ENCODE assay signal across 26 mouse cellular contexts in genomic region chr1:80032464-80032863, GRCm38 (mm10).
A peak's percentile ranks its signal among the peaks of the same experiment; 100 is the strongest.
DNase-seq lines count a peak whose midpoint lies in the region; ATAC-seq and TF ChIP-seq lines count a peak whose summit lies in the region.
"Had no signal": no experiment of that assay in that cellular context is flagged by ENCODE, and none has a peak within 500 bp of the region (broad histone marks: within the 10 kb centered on the region; RNA-seq: fewer than 3 reads in every experiment).

No protein-coding gene starts in this region.

- no peak overlapping the region for H3K27ac ChIP-seq in forebrain, embryonic 14.5 days (ENCODE audit: low read depth, low read length)
- H3K27ac ChIP-seq in forebrain, embryonic 12.5 days, result no peak overlapping the region
- H3K27ac ChIP-seq in liver, embryonic 11.5 days (ENCODE audit: low read depth, low read length), result no peak overlapping the region
- no peak overlapping the region for H3K27ac ChIP-seq in liver, postnatal 0 days (ENCODE audit: low read depth)
- H3K27ac ChIP-seq in neural tube, embryonic 13.5 days (replicated peaks), result peak overlapping the region; percentile 66
- 0 out of 2 replicates have a peak overlapping the region, but pooled peaks have one; percentile 60 for H3K27ac ChIP-seq in neural tube, embryonic 15.5 days (replicated peaks)
- H3K27ac ChIP-seq: heart, adult 2 months; left cerebral cortex, adult 2 months had no signal

- H3K9me3 ChIP-seq in forebrain, embryonic 14.5 days (replicated peaks; ENCODE audit: control insufficient read depth, low read length), result no peaks in the 10 kb centered on the region
- no peaks in the 10 kb centered on the region for H3K9me3 ChIP-seq in forebrain, embryonic 12.5 days
- H3K9me3 ChIP-seq in liver, embryonic 11.5 days (ENCODE audit: control insufficient read depth, low read length), result no peaks in the 10 kb centered on the region
- H3K9me3 ChIP-seq in liver, postnatal 0 days (ENCODE audit: low read length), result no peaks in the 10 kb centered on the region
- H3K9me3 ChIP-seq in neural tube, embryonic 13.5 days, result no peaks in the 10 kb centered on the region
- no peaks in the 10 kb centered on the region; the same call in 1 of the 2 replicates for H3K9me3 ChIP-seq in neural tube, embryonic 15.5 days (replicated peaks)
- H3K9me3 ChIP-seq: G1E; hindbrain, embryonic 12.5 days; midbrain, embryonic 10.5 days had no signal

- no peak for ATAC-seq in forebrain, embryonic 14.5 days
- no peak for ATAC-seq in forebrain, embryonic 12.5 days (ENCODE audit: low FRiP score)
- ATAC-seq in liver, embryonic 11.5 days (replicated peaks; ENCODE audit: low FRiP score), result no peak
- no peak for ATAC-seq in liver, postnatal 0 days
- ATAC-seq in neural tube, embryonic 13.5 days (ENCODE audit: low read depth), result no peak
- ATAC-seq in neural tube, embryonic 15.5 days (ENCODE audit: low FRiP score), result no peak
- ATAC-seq: activated CD4-positive, CD25-positive, alpha-beta regulatory T cell, adult 4 months had no signal

- H3K27me3 ChIP-seq in forebrain, embryonic 14.5 days (replicated peaks; ENCODE audit: control insufficient read depth, insufficient read depth, low read length), result 0 out of 2 replicates have a peak, but pooled peaks cover 5% of the 10 kb centered on the region
- peaks cover 22% of the 10 kb centered on the region for H3K27me3 ChIP-seq in forebrain, embryonic 12.5 days
- no peaks in the 10 kb centered on the region for H3K27me3 ChIP-seq in liver, embryonic 11.5 days (replicated peaks; ENCODE audit: control insufficient read depth, insufficient read depth, low read length)
- no peaks in the 10 kb centered on the region for H3K27me3 ChIP-seq in liver, postnatal 0 days (ENCODE audit: insufficient read depth, low read length)
- no peaks in the 10 kb centered on the region for H3K27me3 ChIP-seq in neural tube, embryonic 13.5 days
- no peaks in the 10 kb centered on the region for H3K27me3 ChIP-seq in neural tube, embryonic 15.5 days (replicated peaks)
- H3K27me3 ChIP-seq: hindbrain, embryonic 12.5 days had no signal

- H3K9ac ChIP-seq in forebrain, embryonic 14.5 days (ENCODE audit: low read length), result no peak overlapping the region
- H3K9ac ChIP-seq in forebrain, embryonic 12.5 days, result no peak overlapping the region
- no peak overlapping the region for H3K9ac ChIP-seq in liver, embryonic 11.5 days (ENCODE audit: low read depth, low read length)
- H3K9ac ChIP-seq in liver, postnatal 0 days (replicated peaks), result no peak overlapping the region
- no peak overlapping the region for H3K9ac ChIP-seq in neural tube, embryonic 13.5 days
- H3K9ac ChIP-seq in neural tube, embryonic 15.5 days (replicated peaks), result no peak overlapping the region
- H3K9ac ChIP-seq: forebrain, postnatal 0 days; hindbrain, embryonic 12.5 days had no signal

- peak; percentile 35 for DNase-seq in forebrain, embryonic 14.5 days (ENCODE audit: low spot score)
- DNase-seq in liver, embryonic 11.5 days (ENCODE audit: low spot score), result no peak
- no peak for DNase-seq in liver, postnatal 0 days
- DNase-seq in neural tube, embryonic 10.5 days (ENCODE audit: extremely low spot score, low spot score), result no peak
- no peak for DNase-seq in retina, embryonic 14.5 days (ENCODE audit: low spot score)
- DNase-seq: adrenal gland, postnatal 10 days; cerebellum, adult 11 months; cerebellum, postnatal 14 days; embryo, embryonic 11 days; heart, adult 2 months; kidney, adult 9 months; kidney, postnatal 36 days; layer of hippocampus, adult 9-11 months; lung, postnatal 10 days; right cerebral cortex, postnatal 14 days; spleen, adult 18-20 months; thymus, postnatal 25 days had no signal

- no peak overlapping the region for H3K4me2 ChIP-seq in forebrain, embryonic 14.5 days (ENCODE audit: low read length)
- H3K4me2 ChIP-seq in forebrain, embryonic 12.5 days, result no peak overlapping the region
- peak overlapping the region; percentile 8; the same call in 1 of the 2 replicates for H3K4me2 ChIP-seq in liver, embryonic 11.5 days
- no peak overlapping the region for H3K4me2 ChIP-seq in liver, postnatal 0 days (ENCODE audit: low read depth, low read length)
- no peak overlapping the region for H3K4me2 ChIP-seq in neural tube, embryonic 13.5 days
- no peak overlapping the region for H3K4me2 ChIP-seq in neural tube, embryonic 15.5 days
- H3K4me2 ChIP-seq: hindbrain, embryonic 12.5 days had no signal

- no peak for TF ChIP-seq CTCF in liver, postnatal 0 days (IDR thresholded peaks at IDR 0.05; ENCODE audit: low read depth)

- peaks cover 16% of the 10 kb centered on the region for H3K4me1 ChIP-seq in forebrain, embryonic 14.5 days (ENCODE audit: control insufficient read depth, insufficient read depth, low read length)
- peaks cover 18% of the 10 kb centered on the region for H3K4me1 ChIP-seq in forebrain, embryonic 12.5 days
- H3K4me1 ChIP-seq in liver, embryonic 11.5 days (replicated peaks; ENCODE audit: control insufficient read depth, insufficient read depth, low read length), result peaks cover 28% of the 10 kb centered on the region
- H3K4me1 ChIP-seq in liver, postnatal 0 days (ENCODE audit: insufficient read depth), result peaks cover 31% of the 10 kb centered on the region
- peaks cover 23% of the 10 kb centered on the region for H3K4me1 ChIP-seq in neural tube, embryonic 13.5 days (replicated peaks)
- H3K4me1 ChIP-seq in neural tube, embryonic 15.5 days, result peaks cover 11% of the 10 kb centered on the region

- H3K4me3 ChIP-seq in forebrain, embryonic 14.5 days (ENCODE audit: low read depth, low read length), result no peak overlapping the region
- no peak overlapping the region for H3K4me3 ChIP-seq in forebrain, embryonic 12.5 days (replicated peaks)
- H3K4me3 ChIP-seq in liver, embryonic 11.5 days (ENCODE audit: low read depth, low read length), result no peak overlapping the region
- no peak overlapping the region for H3K4me3 ChIP-seq in liver, postnatal 0 days (ENCODE audit: low read depth, low read length)
- H3K4me3 ChIP-seq in neural tube, embryonic 13.5 days, result no peak overlapping the region
- no peak overlapping the region for H3K4me3 ChIP-seq in neural tube, embryonic 15.5 days (replicated peaks)
- H3K4me3 ChIP-seq: heart, adult 2 months; hindbrain, embryonic 12.5 days; left cerebral cortex, adult 2 months; midbrain, embryonic 10.5 days had no signal

- H3K36me3 ChIP-seq in forebrain, embryonic 14.5 days (ENCODE audit: control insufficient read depth, insufficient read depth, low read length), result no peaks in the 10 kb centered on the region
- no peaks in the 10 kb centered on the region for H3K36me3 ChIP-seq in forebrain, embryonic 12.5 days (replicated peaks)
- H3K36me3 ChIP-seq in liver, embryonic 11.5 days (ENCODE audit: control insufficient read depth, insufficient read depth, low read length), result no peaks in the 10 kb centered on the region
- H3K36me3 ChIP-seq in liver, postnatal 0 days (replicated peaks; ENCODE audit: insufficient read depth, low read length), result no peaks in the 10 kb centered on the region
- H3K36me3 ChIP-seq in neural tube, embryonic 13.5 days, result no peaks in the 10 kb centered on the region
- H3K36me3 ChIP-seq in neural tube, embryonic 15.5 days, result no peaks in the 10 kb centered on the region
- H3K36me3 ChIP-seq: G1E; hindbrain, embryonic 12.5 days; midbrain, embryonic 10.5 days had no signal

- no peak for TF ChIP-seq EP300 in liver, postnatal 0 days (IDR thresholded peaks at IDR 0.05; ENCODE audit: low read depth)

Comparison
In these comparisons a context has a peak if more than half of its experiments do, and no peak if none do; other contexts are left out.
1. H3K27ac ChIP-seq: peak in neural tube, embryonic 13.5 days (single experiment) and neural tube, embryonic 15.5 days (single experiment); none in forebrain, embryonic 14.5 days (single experiment), forebrain, embryonic 12.5 days (single experiment), liver, embryonic 11.5 days (single experiment) and liver, postnatal 0 days (single experiment).